Mouse (Mus musculus) common myeloid progenitor, adult 5-6 weeks (primary cell): ENCODE measurements around the gene Jpt1. TPM values are rescaled to one million over a fixed set of nuclear protein-coding genes. Genes with fewer than 3 reads are reported as not detected.
"Not testable (repeated sequence)": the region's sequence is repeated elsewhere in the genome, so short reads cannot be mapped to it uniquely, and the experiment has no call there.

ENCODE experiments used
- ATAC-seq: replicated peaks from 2 replicates; pipeline ENCODE4 v1.8.0; 2016; ENCODE audit warnings: low read depth, mild to moderate bottlenecking, moderate TSS enrichment, inconsistent platforms; ENCODE audit not compliant: poor library complexity, severe bottlenecking
- total RNA-seq: library from RNA; stranded (forward); fragments of 200-1000, 187-1606 nt; gene quantifications from 2 replicates; pipeline ENCODE4 v1.2.3, GENCODE M21; 2017

The Jpt1 gene
- total RNA-seq, 1 experiment from 2014 or later, result 171 TPM

- ATAC-seq, result no peak
Observed at GRCm38 (mm10) chr11:115478296-115478938, 35.8 kb downstream of the Jpt1 start.

- not testable (repeated sequence) for ATAC-seq
Observed at GRCm38 (mm10) chr11:115477388-115477787, 36.8 kb downstream of the Jpt1 start.

GRCm38 (mm10) chr11:115476630-115477029, 37.6 kb downstream of the Jpt1 start:
- ATAC-seq, result not testable (repeated sequence)

- ATAC-seq, result no peak
Observed at GRCm38 (mm10) chr11:115475758-115476237, 38.4 kb downstream of the Jpt1 start.

GRCm38 (mm10) chr11:115475025-115475757, 39.0 kb downstream of the Jpt1 start, which contains the start of gene Armc7:
Gene Armc7, plus strand, starts transcription at chr11:115475667.
- peak; percentile 88 for ATAC-seq

GRCm38 (mm10) chr11:115473626-115474275, 40.4 kb downstream of the Jpt1 start:
- ATAC-seq, result peak; percentile 78

- ATAC-seq, result no peak
Observed at GRCm38 (mm10) chr11:115472183-115472582, 42.0 kb downstream of the Jpt1 start.

GRCm38 (mm10) chr11:115467217-115467618, 47.0 kb downstream of the Jpt1 start:
- no peak for ATAC-seq

- ATAC-seq, result no peak
Observed at GRCm38 (mm10) chr11:115464851-115465250, 49.3 kb downstream of the Jpt1 start.

- ATAC-seq, result no peak
Observed at GRCm38 (mm10) chr11:115463397-115463796, 50.8 kb downstream of the Jpt1 start.

- ATAC-seq, result no peak
Observed at GRCm38 (mm10) chr11:115462243-115462891, 51.8 kb downstream of the Jpt1 start, which contains the start of gene Slc16a5. Gene Slc16a5, plus strand, starts transcription at chr11:115462474.

- no peak for ATAC-seq
Observed at GRCm38 (mm10) chr11:115461846-115462242, 52.3 kb downstream of the Jpt1 start.

- no peak for ATAC-seq
Observed at GRCm38 (mm10) chr11:115460976-115461375, 53.2 kb downstream of the Jpt1 start.

- no peak for ATAC-seq
Observed at GRCm38 (mm10) chr11:115457405-115457804, 56.8 kb downstream of the Jpt1 start.

GRCm38 (mm10) chr11:115456182-115456581, 58.0 kb downstream of the Jpt1 start:
- no peak for ATAC-seq

GRCm38 (mm10) chr11:115455619-115456018, 58.6 kb downstream of the Jpt1 start:
- ATAC-seq, result no peak

- not testable (repeated sequence) for ATAC-seq
Observed at GRCm38 (mm10) chr11:115454822-115455221, 59.4 kb downstream of the Jpt1 start.

- ATAC-seq, result no peak
Observed at GRCm38 (mm10) chr11:115453306-115453705, 60.9 kb downstream of the Jpt1 start.

GRCm38 (mm10) chr11:115452281-115452860, 61.8 kb downstream of the Jpt1 start:
- ATAC-seq, result peak; percentile 27; the same call in 1 of the 2 replicates

GRCm38 (mm10) chr11:115451781-115452241, 62.4 kb downstream of the Jpt1 start:
- peak; percentile 31; the same call in 1 of the 2 replicates for ATAC-seq
